Mouse (Mus musculus) MEL (cell line): ENCODE results near the gene Tfam. TPM values are rescaled to one million over a fixed set of nuclear protein-coding genes. Genes with fewer than 3 reads are reported as not detected.

Experiments
- DNase-seq: peaks from one replicate; pipeline ENCODE4 v3.0.0; 2011; ENCODE audit warnings: low read depth, low spot score
- H3K27ac ChIP-seq: 2 replicates; pipeline ENCODE4 v1.5.1; 2012; ENCODE audit warnings: low read depth, mild to moderate bottlenecking, control low read depth, low read length, moderate library complexity; ENCODE audit not compliant: control insufficient read depth
- H3K27me3 ChIP-seq, 2 experiments: fragments of 150-350 bp in 1 of 2; sonication (generic) in 1 of 2; 2 replicates each; pipeline ENCODE4 v1.6.1; 2012; ENCODE audit warnings: low read length in 2 of 2, mild to moderate bottlenecking in 2 of 2, improper control_type of control experiment in 1 of 2, moderate library complexity in 1 of 2; ENCODE audit not compliant: insufficient read depth in 2 of 2, control insufficient read depth in 1 of 2
- H3K36me3 ChIP-seq, 2 experiments: 2 replicates each; pipeline ENCODE4 v1.6.1; 2012 to 2014; ENCODE audit warnings: low read length in 2 of 2, improper control_type of control experiment in 1 of 2, inconsistent platforms in 1 of 2, mild to moderate bottlenecking in 1 of 2; ENCODE audit not compliant: insufficient read depth in 2 of 2, control insufficient read depth in 1 of 2
- H3K4me1 ChIP-seq, 2 experiments: fragments of 150-350 bp in 1 of 2; sonication (generic) in 1 of 2; 2 replicates each; pipeline ENCODE4 v1.6.1; 2012; ENCODE audit warnings: low read length in 2 of 2, improper control_type of control experiment in 1 of 2, mild to moderate bottlenecking in 1 of 2; ENCODE audit not compliant: insufficient read depth in 2 of 2, control insufficient read depth in 1 of 2
- H3K4me3 ChIP-seq, 2 experiments: fragments of 150-350 bp in 1 of 2; sonication (generic) in 1 of 2; 2 replicates each; pipeline ENCODE4 v1.5.1; 2012; ENCODE audit warnings: low read depth in 2 of 2, low read length in 2 of 2, mild to moderate bottlenecking in 2 of 2, moderate library complexity in 2 of 2, control low read depth in 1 of 2, improper control_type of control experiment in 1 of 2; ENCODE audit not compliant: control insufficient read depth in 1 of 2, insufficient read depth in 1 of 2
- H3K79me2 ChIP-seq: 2 replicates; pipeline ENCODE4 v1.6.1; 2012; ENCODE audit warnings: mild to moderate bottlenecking, low read length, moderate library complexity; ENCODE audit not compliant: control insufficient read depth, poor library complexity, insufficient read depth
- H3K9ac ChIP-seq: 2 replicates; pipeline ENCODE4 v1.6.1; 2012; ENCODE audit warnings: low read depth, mild to moderate bottlenecking, control low read depth, low read length, moderate library complexity; ENCODE audit not compliant: control insufficient read depth, poor library complexity, severe bottlenecking
- H3K9me3 ChIP-seq: fragments of 150-350 bp; sonication (generic); replicated peaks from 2 replicates; pipeline ENCODE4 v1.6.1; 2012; ENCODE audit warnings: mild to moderate bottlenecking, low read length, improper control_type of control experiment, moderate library complexity; ENCODE audit not compliant: insufficient read depth
- BHLHE40 ChIP-seq: IDR thresholded peaks from 2 replicates; pipeline ENCODE4 v1.6.1; 2012; ENCODE audit warnings: low read depth, mild to moderate bottlenecking, inconsistent platforms, low read length, improper control_type of control experiment, borderline replicate concordance
- CHD2 ChIP-seq: IDR thresholded peaks from 2 replicates; pipeline ENCODE4 v1.6.1; 2011; ENCODE audit warnings: low read length, improper control_type of control experiment
- CTCF ChIP-seq, 3 experiments: IDR thresholded peaks in 2 of 3; conservative IDR thresholded peaks in 1 of 3; 2 replicates each; pipeline ENCODE4 v1.5.1; 2011 to 2012; ENCODE audit warnings: low read length in 3 of 3, low read depth in 2 of 3, mild to moderate bottlenecking in 2 of 3, improper control_type of control experiment in 1 of 3, inconsistent platforms in 1 of 3, mixed read lengths in 1 of 3, moderate library complexity in 1 of 3; ENCODE audit not compliant: control insufficient read depth in 1 of 3, insufficient read depth in 1 of 3, poor library complexity in 1 of 3, severe bottlenecking in 1 of 3
- ELF1 ChIP-seq: IDR thresholded peaks from 2 replicates; pipeline ENCODE4 v1.6.1; 2014; ENCODE audit warnings: low read depth, mild to moderate bottlenecking, inconsistent platforms, low read length, improper control_type of control experiment, moderate library complexity
- EP300 ChIP-seq, 2 experiments: IDR thresholded peaks; 2 replicates each; pipeline ENCODE4 v1.6.1; 2011; ENCODE audit warnings: improper control_type of control experiment in 2 of 2, low read length in 2 of 2, low read depth in 1 of 2, mild to moderate bottlenecking in 1 of 2
- ETS1 ChIP-seq: IDR thresholded peaks from 2 replicates; pipeline ENCODE4 v1.6.1; 2012; ENCODE audit warnings: low read depth, mild to moderate bottlenecking, inconsistent platforms, low read length, improper control_type of control experiment, moderate library complexity
- GABPA ChIP-seq: IDR thresholded peaks from 2 replicates; pipeline ENCODE4 v1.6.1; 2012; ENCODE audit warnings: low read depth, mild to moderate bottlenecking, inconsistent platforms, low read length, improper control_type of control experiment, moderate library complexity
- GATA1 ChIP-seq: IDR thresholded peaks from 2 replicates; pipeline ENCODE4 v1.6.1; 2011; ENCODE audit warnings: low read depth, low read length, improper control_type of control experiment
- JUND ChIP-seq: IDR thresholded peaks from 2 replicates; pipeline ENCODE4 v1.6.1; 2011; ENCODE audit warnings: low read depth, mild to moderate bottlenecking, improper control_type of control experiment, low read length
- MAFK ChIP-seq: IDR thresholded peaks from 2 replicates; pipeline ENCODE4 v1.6.1; 2011; ENCODE audit warnings: low read depth, mild to moderate bottlenecking, low read length, improper control_type of control experiment, borderline replicate concordance
- MAZ ChIP-seq: IDR thresholded peaks from 2 replicates; pipeline ENCODE4 v1.6.1; 2012; ENCODE audit warnings: low read depth, mild to moderate bottlenecking, inconsistent platforms, low read length, improper control_type of control experiment
- MYB ChIP-seq: IDR thresholded peaks from 2 replicates; pipeline ENCODE4 v1.6.1; 2011; ENCODE audit warnings: mild to moderate bottlenecking, low read depth, low read length, improper control_type of control experiment
- NELFE ChIP-seq: IDR thresholded peaks from 2 replicates; pipeline ENCODE4 v1.6.1; 2011; ENCODE audit warnings: low read depth, low read length, improper control_type of control experiment
- TBP ChIP-seq: IDR thresholded peaks from 2 replicates; pipeline ENCODE4 v1.8.0; 2011; ENCODE audit warnings: low read depth, low read length, improper control_type of control experiment
- UBTF ChIP-seq: IDR thresholded peaks from 2 replicates; pipeline ENCODE4 v1.6.1; 2012; ENCODE audit warnings: low read depth, mild to moderate bottlenecking, inconsistent platforms, low read length, improper control_type of control experiment, moderate library complexity, borderline replicate concordance; ENCODE audit not compliant: insufficient read depth
- ZKSCAN1 ChIP-seq: IDR thresholded peaks from 2 replicates; pipeline ENCODE4 v1.6.1; 2012; ENCODE audit warnings: low read depth, mild to moderate bottlenecking, inconsistent platforms, low read length, improper control_type of control experiment, moderate library complexity
- ZMIZ1 ChIP-seq: IDR thresholded peaks from 2 replicates; pipeline ENCODE4 v1.6.1; 2012; ENCODE audit warnings: low read depth, mild to moderate bottlenecking, inconsistent platforms, low read length, improper control_type of control experiment, moderate library complexity
- ZNF384 ChIP-seq: IDR thresholded peaks from 2 replicates; pipeline ENCODE4 v1.6.1; 2012; ENCODE audit warnings: low read depth, mild to moderate bottlenecking, inconsistent platforms, low read length, improper control_type of control experiment
- polyA plus RNA-seq, 2 experiments: library from polyadenylated mRNA; stranded (reverse) in 1 of 2; unstranded in 1 of 2; fragments of >175 nt in 1 of 2; fragments of >200 nt in 1 of 2; gene quantifications; 2 replicates each; pipeline versions ENCODE4 v1.2.1 to v1.2.4; 2012; ENCODE audit warnings: low replicate concordance in 2 of 2, low read depth in 1 of 2; ENCODE audit not compliant: insufficient read length in 2 of 2, insufficient read depth in 1 of 2, missing spikeins in 1 of 2
- total RNA-seq: library from RNA; depleted of rRNA; stranded (reverse); fragments of 300-350 nt; gene quantifications from 2 replicates; pipeline ENCODE4 v1.2.3, GENCODE M21; 2012

Gene Tfam
- total and polyA plus RNA-seq, 3 experiments: 55.9 to 97.8 (median 76.4) TPM

DNA sequence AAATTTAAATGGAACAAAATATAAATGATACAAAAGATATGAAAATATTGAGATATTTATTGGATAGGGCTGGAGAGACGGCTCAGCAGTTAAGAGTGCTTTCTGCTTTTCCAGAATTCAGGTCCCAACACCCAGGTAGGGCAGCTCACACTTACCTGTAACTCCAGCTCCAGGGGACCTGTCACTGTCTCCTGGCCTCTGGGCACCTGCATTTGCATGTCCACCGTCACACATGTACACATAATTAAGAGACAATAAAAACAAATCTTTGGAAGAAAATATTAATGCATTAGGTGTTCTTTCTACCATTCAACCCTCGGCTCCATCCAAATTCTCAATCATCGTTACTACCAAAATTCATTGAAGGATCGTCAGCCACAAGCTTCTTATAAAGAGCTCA, 13.2 kb upstream of the Tfam start:
- H3K9me3 ChIP-seq: no peaks in the 10 kb centered on the region
- H3K4me1 ChIP-seq: no peaks in the 10 kb centered on the region
- H3K27me3 ChIP-seq: no peaks in the 10 kb centered on the region
- H3K4me3 ChIP-seq: no peak overlapping the region
- no peak for TF ChIP-seq TBP
- no peak for TF ChIP-seq CHD2
- TF ChIP-seq, all 39 proteins: peak for 0
- no peak overlapping the region for H3K9ac ChIP-seq
- no peak for DNase-seq
- H3K36me3 ChIP-seq: no peaks in the 10 kb centered on the region
- no peaks in the 10 kb centered on the region for H3K79me2 ChIP-seq
- H3K27ac ChIP-seq: no peak overlapping the region

DNA sequence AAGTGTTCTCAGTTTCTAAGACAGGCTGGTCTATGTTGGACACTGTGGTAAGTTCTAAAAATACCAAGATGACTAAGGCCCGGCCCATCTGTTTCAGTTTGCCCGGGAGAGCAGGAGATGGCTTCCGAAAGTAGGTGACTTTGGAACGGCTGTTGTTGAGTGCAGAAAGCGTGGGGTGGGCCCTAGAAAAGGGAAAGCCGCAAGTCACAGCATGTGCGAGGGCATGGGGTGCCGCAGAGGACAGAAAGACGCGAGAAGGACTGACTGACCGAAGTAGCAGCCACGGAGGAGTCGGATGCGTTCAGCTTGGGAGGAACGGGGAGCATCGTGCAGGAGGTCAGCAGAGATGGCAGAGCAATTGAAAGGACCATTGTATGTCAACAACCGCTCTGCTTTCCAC, 12.4 kb upstream of the Tfam start:
- no peaks in the 10 kb centered on the region for H3K27me3 ChIP-seq
- no peak overlapping the region for H3K4me3 ChIP-seq
- no peaks in the 10 kb centered on the region for H3K79me2 ChIP-seq
- H3K9me3 ChIP-seq: no peaks in the 10 kb centered on the region
- H3K36me3 ChIP-seq: no peaks in the 10 kb centered on the region
- H3K9ac ChIP-seq: no peak overlapping the region
- no peaks in the 10 kb centered on the region for H3K4me1 ChIP-seq
- H3K27ac ChIP-seq: no peak overlapping the region
- TF ChIP-seq ZNF384: no peak
- TF ChIP-seq ZMIZ1: no peak
- no peak for TF ChIP-seq CTCF (IDR thresholded peaks at IDR 0.05 in 2 of 3, conservative IDR thresholded peaks at IDR 0.05 in 1 of 3; ENCODE audit: control insufficient read depth in 1 of 3, insufficient read depth in 1 of 3, low read depth in 2 of 3, low read length in 3 of 3, poor library complexity in 1 of 3, severe bottlenecking in 1 of 3)
- TF ChIP-seq EP300 (IDR thresholded peaks at IDR 0.05; ENCODE audit: low read depth in 1 of 2, low read length in 2 of 2): no peak
- TF ChIP-seq ZKSCAN1: no peak
- TF ChIP-seq TBP: no peak
- no peak for TF ChIP-seq JUND
- no peak for TF ChIP-seq MYB
- TF ChIP-seq, all 39 proteins: peak for 0
- no peak for DNase-seq

DNA sequence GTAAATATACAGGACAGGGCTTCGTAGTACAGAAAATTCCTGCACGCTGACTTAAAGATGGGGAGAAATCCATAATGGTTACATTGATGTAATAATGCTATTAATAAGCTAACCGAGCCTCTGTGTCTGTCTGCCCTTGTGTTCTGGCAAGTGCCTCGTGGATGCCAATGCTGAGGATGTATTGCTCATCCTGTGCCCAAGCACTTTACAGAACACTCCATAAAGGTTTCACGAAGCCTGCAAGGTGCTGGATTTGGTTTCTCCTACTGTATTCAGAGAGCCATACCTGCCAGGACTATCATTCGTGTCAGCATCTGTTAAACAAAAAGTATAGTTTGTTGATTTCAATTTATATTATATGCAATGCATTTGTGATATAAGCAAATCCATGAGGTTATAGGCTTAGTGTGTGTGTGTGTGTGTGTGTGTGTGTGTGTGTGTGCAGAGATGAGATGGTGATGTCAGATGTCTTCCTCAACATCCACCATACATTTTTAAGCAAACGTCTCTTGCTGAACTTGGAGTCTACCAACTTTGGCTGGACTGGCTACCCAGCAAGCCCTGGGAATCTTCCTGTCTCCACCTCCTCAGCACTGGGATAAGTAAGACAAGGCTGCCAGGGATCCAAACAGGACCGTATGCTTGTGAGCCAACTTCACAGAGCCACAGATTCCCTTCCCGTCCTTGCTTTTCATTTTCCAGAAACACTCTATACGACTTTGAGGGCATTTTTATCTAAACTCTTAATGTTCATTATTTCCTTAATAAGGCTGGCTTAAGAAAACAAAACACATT, 11.2 kb upstream of the Tfam start:
- Histone ChIP-seq H3K4me1 (no peaks in the 10 kb centered on the region), H3K9me3 (no peaks in the 10 kb centered on the region), H3K27ac (no peak overlapping the region), H3K79me2 (no peaks in the 10 kb centered on the region), H3K36me3 (no peaks in the 10 kb centered on the region), H3K27me3 (no peaks in the 10 kb centered on the region), H3K4me3 (no peak overlapping the region), H3K9ac (no peak overlapping the region)
- TF ChIP-seq NELFE: no peak
- no peak for TF ChIP-seq MAFK
- TF ChIP-seq ELF1: no peak
- TF ChIP-seq GATA1: no peak
- no peak for TF ChIP-seq MAZ
- no peak for TF ChIP-seq CHD2
- TF ChIP-seq BHLHE40: no peak
- TF ChIP-seq ETS1: no peak
- no peak for TF ChIP-seq UBTF
- no peak for TF ChIP-seq TBP
- no peak for TF ChIP-seq GABPA
- no peak for DNase-seq
